Comparison of ENCODE assay signal across 10 mouse cellular contexts in the genomic region with DNA sequence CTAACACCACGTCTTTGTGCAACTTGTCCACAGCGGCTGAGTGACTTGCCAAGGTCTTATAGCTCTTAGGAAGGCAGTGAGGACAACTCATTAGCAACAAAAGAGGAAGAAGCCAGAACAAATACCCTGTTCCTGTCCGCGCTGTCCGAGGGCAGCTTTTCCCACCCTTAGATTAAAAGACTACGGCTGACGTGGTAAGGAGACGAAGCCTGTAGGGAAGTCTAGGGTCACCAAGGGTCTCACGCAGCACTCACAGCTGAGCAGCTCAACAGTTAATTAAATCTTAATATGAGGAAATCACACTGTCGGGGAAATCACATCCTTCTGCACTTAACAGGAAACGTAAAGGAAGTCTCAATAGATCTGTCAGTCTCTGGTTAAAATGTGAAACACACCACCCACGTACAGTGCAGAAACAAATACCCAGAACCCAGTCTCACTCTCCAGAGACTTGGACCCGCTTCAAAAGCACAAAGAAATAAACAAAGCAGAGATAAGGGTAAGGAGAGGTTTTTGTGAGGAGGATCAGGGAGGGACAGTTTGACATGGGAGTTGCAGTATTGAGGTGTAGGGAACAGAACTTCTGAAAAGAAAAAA. TPM values are rescaled to one million over a fixed set of nuclear protein-coding genes. Genes with fewer than 3 reads are reported as not detected.
A peak's percentile ranks its signal among the peaks of the same experiment; 100 is the strongest.
DNase-seq lines count a peak whose midpoint lies in the region; ATAC-seq and TF ChIP-seq lines count a peak whose summit lies in the region.
"Had no signal": no experiment of that assay in that cellular context is flagged by ENCODE, and none has a peak within 500 bp of the region (broad histone marks: within the 10 kb centered on the region; RNA-seq: fewer than 3 reads in every experiment).

No protein-coding gene starts in this region.

- H3K27ac ChIP-seq in kidney, adult 2 months (ENCODE audit: insufficient read depth, low read depth, low read length): peak overlapping the region; percentile 41; the same call in 1 of the 2 replicates
- no peak overlapping the region for H3K27ac ChIP-seq in liver, embryonic 15.5 days (replicated peaks)
- H3K27ac ChIP-seq in intestine, embryonic 15.5 days: no peak overlapping the region
- H3K27ac ChIP-seq: hindbrain, embryonic 15.5 days; limb, embryonic 10.5 days had no signal

- TF ChIP-seq CTCF in kidney, adult 2 months (conservative IDR thresholded peaks at IDR 0.05; ENCODE audit: insufficient read depth, insufficient read length, low read depth, low read length): no peak

- H3K27me3 ChIP-seq in kidney, adult 2 months (replicated peaks; ENCODE audit: control insufficient read depth, insufficient read depth, low read length): no peaks in the 10 kb centered on the region
- H3K27me3 ChIP-seq in liver, embryonic 15.5 days: no peaks in the 10 kb centered on the region
- no peaks in the 10 kb centered on the region for H3K27me3 ChIP-seq in intestine, embryonic 15.5 days (replicated peaks)
- H3K27me3 ChIP-seq: hindbrain, embryonic 15.5 days had no signal

- no peaks in the 10 kb centered on the region for H3K9me3 ChIP-seq in liver, embryonic 15.5 days (replicated peaks)
- H3K9me3 ChIP-seq in intestine, embryonic 15.5 days: no peaks in the 10 kb centered on the region
- H3K9me3 ChIP-seq: G1E; hindbrain, embryonic 15.5 days; limb, embryonic 10.5 days had no signal

- WGBS in kidney, adult 2 months: 52% methylated on average over 13 of the region's 13 CpGs
- 42% methylated on average over 13 of the region's 13 CpGs for WGBS in liver, embryonic 15.5 days (ENCODE audit: insufficient replicate concordance)
- WGBS in intestine, embryonic 15.5 days: 59% methylated on average over 13 of the region's 13 CpGs

- peaks cover 14% of the 10 kb centered on the region for H3K4me1 ChIP-seq in kidney, adult 2 months (ENCODE audit: control insufficient read depth, insufficient read depth, low read length)
- 0 out of 2 replicates have a peak, but pooled peaks cover 5% of the 10 kb centered on the region for H3K4me1 ChIP-seq in liver, embryonic 15.5 days (replicated peaks)
- no peaks in the 10 kb centered on the region for H3K4me1 ChIP-seq in intestine, embryonic 15.5 days (replicated peaks)
- H3K4me1 ChIP-seq: hindbrain, embryonic 15.5 days had no signal

- H3K9ac ChIP-seq in liver, embryonic 15.5 days: no peak overlapping the region
- no peak overlapping the region for H3K9ac ChIP-seq in intestine, embryonic 15.5 days
- H3K9ac ChIP-seq: hindbrain, embryonic 15.5 days had no signal

- no peak overlapping the region for H3K4me3 ChIP-seq in kidney, adult 2 months (ENCODE audit: insufficient read depth, low read depth, low read length)
- H3K4me3 ChIP-seq in liver, embryonic 15.5 days (replicated peaks): no peak overlapping the region
- H3K4me3 ChIP-seq in intestine, embryonic 15.5 days (replicated peaks): no peak overlapping the region
- H3K4me3 ChIP-seq: hindbrain, embryonic 15.5 days; limb, embryonic 10.5 days had no signal

- DNase-seq in kidney, adult 2 months: no peak
- DNase-seq in kidney, postnatal 14 days: no peak
- DNase-seq in B cell, adult 2 months: peak; percentile 13 to 22
- DNase-seq in CD4-positive helper T cell, adult 2 months (ENCODE audit: low read depth, low spot score): peak; percentile 24
- DNase-seq in cerebellum, adult 11-12 months: no peak

- H3K36me3 ChIP-seq in kidney, adult 2 months (ENCODE audit: control insufficient read depth, insufficient read depth, low read length): no peaks in the 10 kb centered on the region; the same call in 1 of the 2 replicates
- peaks cover 18% of the 10 kb centered on the region for H3K36me3 ChIP-seq in liver, embryonic 15.5 days (replicated peaks)
- H3K36me3 ChIP-seq in intestine, embryonic 15.5 days: peaks cover 4% of the 10 kb centered on the region; the same call in 1 of the 2 replicates

- H3K4me2 ChIP-seq in liver, embryonic 15.5 days: peak overlapping the region; percentile 7; the same call in 1 of the 2 replicates
- H3K4me2 ChIP-seq in intestine, embryonic 15.5 days (replicated peaks): no peak overlapping the region
- H3K4me2 ChIP-seq: hindbrain, embryonic 15.5 days had no signal

- 0 out of 2 replicates have a peak, but pooled peaks have one; percentile 28 for ATAC-seq in liver, embryonic 15.5 days (ENCODE audit: insufficient read depth)
- ATAC-seq in intestine, embryonic 15.5 days: no peak

- no peak for TF ChIP-seq POLR2A in kidney, adult 2 months (IDR thresholded peaks at IDR 0.05; ENCODE audit: low read depth, low read length)

RNA-seq across cellular contexts. Expression of a gene that starts 29.0 kb away (rescaled TPM):
- polyA plus RNA-seq in kidney, adult 2 months (2012; rRNA removed): 3.2 and 4.3 TPM in 2 replicates
- polyA plus RNA-seq in liver, embryonic 15.5 days (2015; fragmentation: Nextera tagmentation; extraction: Ambion mirVana): 4.1 and 4.8 TPM in 2 replicates
- polyA plus RNA-seq in intestine, embryonic 15.5 days (2015; fragmentation: Nextera tagmentation; extraction: Ambion mirVana): 13.0 and 14.9 TPM in 2 replicates

RNA-seq across cellular contexts. Expression of a gene that starts 29.0 kb away (rescaled TPM):
- 10.2 and 11.1 TPM in 2 replicates for polyA plus RNA-seq in kidney, adult 2 months (2012; rRNA removed)
- polyA plus RNA-seq in liver, embryonic 15.5 days (2015; fragmentation: Nextera tagmentation; extraction: Ambion mirVana): 11.6 TPM in 2 replicates
- 35.4 and 36.0 TPM in 2 replicates for polyA plus RNA-seq in intestine, embryonic 15.5 days (2015; fragmentation: Nextera tagmentation; extraction: Ambion mirVana)

RNA-seq across cellular contexts. Expression of a gene that starts 33.9 kb away (rescaled TPM):
- polyA plus RNA-seq in kidney, adult 2 months (2012; rRNA removed): 14.3 and 14.4 TPM in 2 replicates
- 6.7 and 8.0 TPM in 2 replicates for polyA plus RNA-seq in liver, embryonic 15.5 days (2015; fragmentation: Nextera tagmentation; extraction: Ambion mirVana)
- polyA plus RNA-seq in intestine, embryonic 15.5 days (2015; fragmentation: Nextera tagmentation; extraction: Ambion mirVana): 20.6 and 25.6 TPM in 2 replicates

Comparison
In these comparisons a context has a peak if more than half of its experiments do, and no peak if none do; other contexts are left out.
1. DNase-seq: peak in B cell, adult 2 months (2 of 2) and CD4-positive helper T cell, adult 2 months (single experiment); none in kidney, adult 2 months (single experiment), kidney, postnatal 14 days (single experiment) and cerebellum, adult 11-12 months (single experiment).